Mouse (Mus musculus) spleen, adult 10 weeks (tissue): ENCODE measurements around the gene Itprid1. TPM values are rescaled to one million over a fixed set of nuclear protein-coding genes. Genes with fewer than 3 reads are reported as not detected.

Experiments used
- polyA plus RNA-seq: library from polyadenylated mRNA; stranded (reverse); fragments of 350-450 nt; fragmentation: Illumina TruSeq; extraction: RNeasy Lipid Tissue Mini Kit (QIAGEN cat#74804); gene quantifications from one replicate; pipeline ENCODE4 v1.2.3, GENCODE M21; 2015; ENCODE audit warnings: low replicate concordance; ENCODE audit not compliant: insufficient read depth

The Itprid1 gene
- not detected for polyA plus RNA-seq

DNA sequence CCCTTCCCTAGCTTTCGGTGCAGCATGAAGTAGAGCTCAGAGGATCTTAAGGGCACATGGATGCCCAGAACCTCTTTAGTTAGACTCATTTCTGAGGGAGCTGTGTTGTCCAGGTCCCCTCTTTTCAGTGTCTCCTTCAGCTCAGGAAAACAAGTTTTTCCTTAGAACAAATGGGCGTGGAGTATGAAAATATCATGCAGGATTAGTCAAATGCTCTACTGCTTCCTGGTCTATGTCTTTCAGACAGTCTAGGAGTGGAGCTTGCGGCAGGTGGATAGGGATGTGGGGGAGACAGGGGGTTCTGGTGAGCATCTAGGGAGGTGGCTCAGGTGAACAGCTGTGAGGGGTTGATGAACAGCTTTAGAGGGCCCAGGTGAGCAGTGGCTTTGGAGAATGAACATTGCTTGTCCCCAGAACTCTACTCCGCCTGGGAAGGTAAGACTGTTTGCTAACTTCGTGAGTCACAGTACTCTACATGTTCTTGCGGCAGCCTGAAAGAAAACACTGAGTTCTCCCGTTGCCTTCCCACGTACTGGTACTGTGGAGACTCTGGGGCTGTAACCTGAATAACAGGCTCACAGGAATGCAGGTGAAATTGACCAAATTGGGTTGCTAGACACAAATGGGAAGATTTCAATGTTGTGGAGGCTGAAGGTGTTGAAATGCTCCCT lies at the start of gene Itprid1:
Gene Itprid1, plus strand, starts transcription at position 246 of the 671 bp plus-strand sequence.

GRCm38 (mm10) chr6:56017291-56017994 lies 180.7 kb downstream of the Itprid1 start, which contains the start of gene Ppp1r17:
Gene Ppp1r17 (plus strand): TSS chr6:56017497.

Other genes starting within 250 kb of the Itprid1 start
- not detected for gene Neurod6, start 155.6 kb upstream of the Itprid1 start, polyA plus RNA-seq
- not detected for gene Ppp1r17, start 180.6 kb downstream of the Itprid1 start, polyA plus RNA-seq